Mouse (Mus musculus) T-helper 2 cell (primary cell): Measurements from ENCODE around the gene Gramd4.

ENCODE experiments used
- in situ Hi-C: fragments of 300-600 bp; cut with MboI, MseI; formaldehyde crosslinking; loops from one replicate; pipeline ENCODE4 v1.15.1; 2025; ENCODE audit warnings: high pct_unique_total_duplicates

Gene Gramd4

DNA sequence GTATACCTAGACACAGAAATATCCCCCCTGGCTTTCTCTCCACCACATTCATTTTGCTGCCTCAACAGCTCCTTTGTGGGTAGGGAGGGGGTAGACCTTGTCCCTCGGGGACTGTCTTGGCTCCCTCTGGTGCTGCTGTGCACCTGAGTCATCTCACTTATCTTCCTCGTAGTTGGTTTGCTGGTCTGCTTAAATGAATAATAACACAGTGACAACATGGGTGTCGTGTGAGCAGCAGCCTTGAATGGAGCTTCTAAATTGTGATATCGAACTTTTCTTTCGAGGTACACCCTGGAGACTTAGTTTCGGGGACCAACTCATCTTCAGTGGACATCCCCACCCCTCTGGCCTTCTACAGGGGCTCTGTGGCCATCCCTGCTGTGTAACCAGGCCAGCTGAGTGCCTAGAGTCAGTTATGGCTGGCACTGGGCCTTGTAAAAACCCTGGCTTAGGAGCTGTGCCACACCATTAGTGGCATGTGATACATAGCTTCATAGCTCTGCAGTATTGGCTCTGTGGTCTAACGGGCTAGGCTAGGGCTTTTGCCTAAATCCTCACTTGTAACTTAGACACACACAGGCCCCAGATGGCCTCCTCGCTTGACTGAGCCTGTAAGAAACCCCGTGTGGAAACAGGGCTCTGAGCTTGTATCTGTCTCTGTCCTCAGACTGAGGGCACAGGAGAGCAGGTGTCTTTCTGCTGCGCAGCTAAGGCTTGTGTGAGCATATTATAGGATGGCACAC, 53.0 kb downstream of the Gramd4 start:
- in situ Hi-C loops, result no loop called here

- in situ Hi-C loops, result no loop called here
Measured at GRCm38 (mm10) chr15:86112707-86113341, 55.3 kb downstream of the Gramd4 start.

DNA sequence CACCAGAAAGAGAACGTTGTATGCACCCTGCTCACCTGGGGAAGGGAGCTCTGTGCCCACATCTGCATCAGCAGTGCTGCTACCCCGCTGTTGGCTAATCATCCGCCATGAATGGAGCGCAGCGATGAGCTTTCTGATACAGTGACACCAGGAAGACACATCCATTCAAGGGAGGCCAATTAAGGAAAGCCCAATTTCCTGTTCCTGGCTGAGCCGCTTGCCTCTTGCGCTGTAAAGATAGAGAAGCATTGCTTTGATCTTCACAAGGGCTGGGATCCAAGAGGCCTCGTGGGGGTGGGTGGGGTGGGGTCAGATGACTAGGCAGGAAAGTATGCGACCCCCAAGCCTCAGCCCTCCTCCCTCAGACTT, 55.8 kb downstream of the Gramd4 start:
- in situ Hi-C loops, result no loop called here

DNA sequence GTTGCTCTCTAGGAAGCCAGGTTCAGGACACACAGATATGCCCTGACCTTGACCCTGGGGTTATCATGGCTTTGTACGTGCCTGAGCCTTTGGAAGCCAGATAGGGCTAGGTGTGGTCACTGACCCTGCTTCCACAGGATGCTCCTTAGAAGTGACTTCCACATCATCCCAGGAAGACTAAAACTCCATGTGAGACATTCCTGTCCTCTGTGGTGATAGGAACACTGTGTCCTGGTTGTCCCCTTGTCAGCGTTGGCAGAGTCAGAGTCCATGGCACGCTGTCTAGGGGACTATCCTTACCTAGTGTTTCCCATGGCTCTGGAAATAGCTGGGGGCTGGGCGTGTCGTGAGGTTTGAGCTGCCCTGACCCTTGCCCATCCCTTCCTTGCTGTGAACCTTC, 58.9 kb downstream of the Gramd4 start:
- in situ Hi-C loops, result no loop called here

GRCm38 (mm10) chr15:86117115-86118100, 59.9 kb downstream of the Gramd4 start:
- in situ Hi-C loops, result no loop called here

DNA sequence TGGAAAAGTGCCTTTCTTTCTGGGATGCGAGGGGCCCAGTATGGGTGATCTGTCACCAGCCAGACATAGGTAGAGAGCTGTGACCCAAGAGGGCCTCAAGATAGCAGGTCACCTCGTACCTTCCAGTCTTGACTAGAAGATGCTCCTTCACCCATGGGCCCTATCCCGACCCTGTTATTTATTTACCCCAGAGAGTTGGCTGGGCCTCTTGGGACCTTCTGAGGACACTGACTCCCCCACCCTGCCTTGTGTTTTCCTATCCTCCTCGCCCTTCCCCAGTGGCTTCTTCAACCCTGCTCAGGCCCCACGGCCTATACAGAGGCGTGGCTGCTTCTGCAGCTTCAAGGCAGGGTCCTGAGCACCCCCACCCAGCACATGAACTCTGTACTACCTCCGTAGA, 61.7 kb downstream of the Gramd4 start:
- in situ Hi-C loops, result no loop called here

- in situ Hi-C loops, result no loop called here
Measured at GRCm38 (mm10) chr15:86122261-86122949, 64.9 kb downstream of the Gramd4 start.

GRCm38 (mm10) chr15:86123409-86123808, 65.9 kb downstream of the Gramd4 start:
- in situ Hi-C loops, result no loop called here

DNA sequence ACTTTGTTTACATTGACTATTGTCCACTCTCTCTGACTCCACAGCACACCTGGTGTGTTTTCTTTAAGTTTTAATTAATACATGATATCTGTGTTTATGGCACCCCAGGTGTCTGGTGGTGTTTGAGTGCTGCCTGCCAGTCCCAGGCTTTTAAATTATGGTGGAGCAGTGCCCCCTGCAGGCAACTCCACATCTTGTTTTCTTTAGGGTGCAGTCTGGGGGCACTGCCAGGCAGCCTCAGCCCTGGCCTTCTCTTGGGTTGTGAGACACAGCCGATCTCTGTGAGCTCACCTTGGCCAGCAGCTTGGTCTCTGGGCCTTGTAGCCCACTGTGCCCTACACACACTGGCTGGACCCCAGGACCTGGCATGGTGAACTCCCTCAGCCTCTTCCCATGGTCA, 66.9 kb downstream of the Gramd4 start:
- in situ Hi-C loops, result no loop called here

DNA sequence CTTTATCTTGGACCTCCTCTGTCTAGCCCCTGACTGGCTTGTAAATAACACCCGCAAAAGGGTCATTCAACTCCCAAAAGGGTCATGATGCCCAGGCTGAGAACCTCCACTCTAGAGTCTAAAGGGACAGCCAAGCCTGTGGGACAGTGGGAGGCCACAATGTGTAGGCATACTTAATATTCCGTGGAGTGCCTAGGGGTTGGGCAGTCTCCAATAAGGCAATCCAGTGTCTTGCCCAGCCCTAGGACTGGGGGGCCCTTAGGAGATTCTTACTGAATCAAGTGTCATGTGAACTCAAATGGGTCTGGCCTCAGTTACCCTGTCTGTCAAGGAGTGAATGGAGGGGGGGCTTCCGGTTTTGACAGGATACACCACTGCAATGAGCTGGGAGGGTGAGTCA, 71.5 kb downstream of the Gramd4 start:
- in situ Hi-C loops, result no loop called here

DNA sequence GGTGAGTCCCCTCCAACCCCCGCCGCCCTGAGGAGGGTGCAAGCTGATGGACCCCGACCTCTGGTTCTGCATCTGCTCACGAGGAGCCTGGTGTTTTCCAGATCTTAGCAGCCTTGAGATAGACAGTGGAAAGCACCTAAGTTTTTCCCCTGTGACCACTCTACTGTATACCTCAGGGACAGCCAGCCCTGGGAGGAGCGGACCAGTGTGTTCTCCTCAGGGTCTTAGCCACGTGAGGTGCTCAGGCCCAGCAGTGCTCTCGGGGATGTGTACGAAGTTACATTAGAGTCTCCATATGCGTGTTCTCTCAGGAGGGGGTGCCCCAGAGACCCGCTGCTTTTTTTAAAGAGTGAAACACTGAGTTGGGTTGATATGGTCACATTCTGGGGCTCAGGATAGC, 73.2 kb downstream of the Gramd4 start:
- in situ Hi-C loops, result loop anchor here (5.0 to 10.0 kb wide), 2 partner anchors 218 to 396 kb away; partner anchors contain the start of gene Ppara

DNA sequence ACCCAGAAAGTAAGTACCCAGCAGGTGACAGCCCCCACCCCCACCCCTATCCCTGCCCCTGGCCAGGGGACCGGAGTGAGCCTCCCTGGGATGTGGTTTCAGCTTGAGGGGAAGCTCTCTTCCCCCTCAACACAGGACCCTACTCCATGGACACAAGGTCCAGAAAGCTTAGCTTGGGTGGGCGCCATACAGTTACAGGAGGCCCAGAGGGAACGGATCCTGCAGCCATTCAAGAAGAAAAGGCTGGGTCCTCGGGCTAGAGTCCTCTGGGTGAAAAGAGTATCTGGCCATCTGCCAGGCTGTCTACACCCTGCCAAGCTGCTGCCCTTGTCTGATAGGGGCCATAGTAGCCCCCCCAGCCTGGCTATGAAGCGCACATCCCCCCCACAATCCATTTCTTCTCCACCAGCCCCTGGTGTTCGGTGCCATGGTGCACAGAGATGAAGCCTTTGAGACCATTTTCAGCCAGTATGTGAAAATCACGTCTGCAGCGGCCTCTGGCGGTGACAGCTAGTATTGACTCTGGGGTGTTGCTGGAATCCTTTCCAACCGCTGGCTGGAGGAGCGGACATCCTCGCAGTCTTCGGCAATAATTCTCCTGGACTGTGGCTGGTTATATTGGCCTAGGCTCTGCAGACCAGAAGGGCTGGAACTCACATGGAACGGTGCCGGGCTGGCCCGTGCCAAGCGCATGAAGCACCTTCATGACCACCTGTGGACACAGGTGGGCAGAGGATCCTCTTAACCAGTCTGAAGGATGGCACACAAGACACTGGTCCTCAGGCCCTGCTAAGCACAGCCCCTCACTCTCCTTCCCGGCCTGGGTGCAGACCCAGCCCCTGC, 77.7 kb downstream of the Gramd4 start:
- in situ Hi-C loops, result loop anchor here (5.0 to 10.0 kb wide), 3 partner anchors 83 to 400 kb away; partner anchors contain the start of gene Ppara

DNA sequence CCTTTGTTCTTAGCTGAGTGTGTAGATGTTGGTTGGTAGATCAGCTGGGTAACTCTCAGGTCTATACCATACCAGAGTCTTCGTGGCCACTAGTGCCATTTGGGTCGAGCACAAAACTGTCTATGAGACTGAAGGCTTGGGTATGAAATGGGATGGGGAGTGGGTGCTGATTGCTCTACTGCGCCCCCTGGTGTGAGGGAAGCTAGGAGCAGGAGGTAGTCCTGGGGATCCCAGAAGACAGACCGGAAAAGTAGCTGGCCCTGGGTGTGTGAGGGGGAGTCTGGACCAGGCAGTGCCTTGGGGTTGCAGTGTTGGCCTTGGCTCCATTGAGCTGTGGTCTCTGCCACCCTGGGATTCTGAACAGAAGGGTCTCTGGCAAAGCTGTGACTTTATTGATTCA, 80.1 kb downstream of the Gramd4 start:
- in situ Hi-C loops, result loop anchor here (5.0 to 10.0 kb wide), 2 partner anchors 85 to 403 kb away; partner anchors contain the start of gene Ppara

GRCm38 (mm10) chr15:86140323-86140722, 82.8 kb downstream of the Gramd4 start:
- in situ Hi-C loops, result no loop called here

- in situ Hi-C loops, result no loop called here
Measured at GRCm38 (mm10) chr15:86144577-86144976, 87.1 kb downstream of the Gramd4 start.

- in situ Hi-C loops, result no loop called here
Measured at GRCm38 (mm10) chr15:86145046-86145445, 87.6 kb downstream of the Gramd4 start.

- in situ Hi-C loops, result no loop called here
Measured at GRCm38 (mm10) chr15:86146922-86147321, 89.4 kb downstream of the Gramd4 start.

- in situ Hi-C loops, result no loop called here
Measured at GRCm38 (mm10) chr15:86150593-86150992, 93.1 kb downstream of the Gramd4 start.

DNA sequence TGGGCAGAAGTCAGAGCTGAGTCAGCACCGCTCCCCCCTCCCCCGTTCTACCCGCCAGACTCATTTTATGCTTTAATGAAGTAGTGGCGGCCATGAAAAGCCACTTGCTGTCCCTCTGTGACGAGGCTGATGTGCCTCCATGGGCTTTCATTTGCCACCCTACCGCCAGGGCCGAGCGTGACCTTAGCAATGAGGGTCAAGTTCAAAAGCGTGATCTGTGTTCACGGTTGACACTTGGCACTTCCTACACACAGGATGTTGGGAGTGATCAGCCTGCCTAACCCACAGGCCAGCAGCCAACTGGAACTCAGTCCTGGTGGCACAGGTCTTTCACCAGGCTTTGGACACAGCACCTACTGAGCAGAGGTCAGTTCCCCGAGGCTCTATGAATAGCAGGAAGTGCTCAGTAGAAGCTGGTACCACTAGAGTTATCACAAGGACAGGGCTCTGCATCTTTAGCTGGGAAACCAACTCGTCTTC, 96.0 kb downstream of the Gramd4 start:
- in situ Hi-C loops, result no loop called here

- in situ Hi-C loops, result no loop called here
Measured at GRCm38 (mm10) chr15:86156492-86156891, 99.0 kb downstream of the Gramd4 start.
